Mouse (Mus musculus): ENCODE measurements around the gene Rab43. TPM values are rescaled to one million over a fixed set of nuclear protein-coding genes. Genes with fewer than 3 reads are reported as not detected.
A peak's percentile ranks its signal among the peaks of the same experiment; 100 is the strongest.

Gene Rab43
- polyA plus RNA-seq, 1 experiment = 14.8 TPM

DNA sequence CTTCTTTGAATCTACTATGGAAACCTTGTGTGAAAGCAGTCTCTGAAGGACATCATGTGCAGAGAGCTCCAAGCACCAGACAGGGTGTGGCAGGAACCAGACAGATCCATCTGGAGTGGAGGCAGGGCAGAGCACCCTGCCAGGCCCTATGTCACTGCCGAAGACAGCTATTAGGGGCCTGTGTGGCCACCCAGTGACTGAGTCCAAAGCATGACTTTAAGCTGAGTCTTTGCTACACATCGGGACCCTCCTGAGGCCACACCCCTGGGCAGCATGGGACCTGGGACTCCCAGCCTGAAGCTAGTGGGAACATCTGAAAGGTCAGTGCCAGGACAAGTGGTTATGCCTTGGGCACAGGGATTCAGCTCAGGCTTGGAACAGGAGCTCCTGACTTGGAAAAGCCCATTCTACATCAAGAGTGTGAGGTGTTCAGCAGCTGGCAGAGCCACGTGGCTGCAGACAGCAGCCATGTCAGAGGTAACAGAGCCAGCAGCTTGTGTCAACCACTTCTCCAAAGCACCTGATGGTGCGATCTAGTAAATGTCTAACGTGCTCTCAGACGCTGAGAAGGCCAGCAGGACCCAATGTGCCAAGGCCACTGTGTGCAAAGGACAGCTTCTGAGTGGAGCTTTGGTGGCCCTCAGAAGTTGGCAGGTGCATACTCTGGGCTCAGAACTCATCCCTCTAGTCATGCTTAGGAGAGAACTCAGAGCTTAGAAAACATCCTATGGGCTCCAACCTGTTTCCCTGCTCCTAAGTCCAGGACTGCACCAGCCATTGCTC lies 24.7 kb downstream of the Rab43 start:
- Histone ChIP-seq H3K36me3 (ENCODE audit: control insufficient read depth, insufficient read depth) (no peaks in the 10 kb centered on the region), H3K4me3 (no peak overlapping the region), H3ac (ENCODE audit: control insufficient read depth, insufficient read length) (no peak overlapping the region), H3K27me3 (ENCODE audit: control insufficient read depth, insufficient read depth, insufficient read length) (no peaks in the 10 kb centered on the region), H3K4me2 (ENCODE audit: low read depth) (no peak overlapping the region), H3K79me2 (ENCODE audit: control insufficient read depth, insufficient read depth) (no peaks in the 10 kb centered on the region)
- TF ChIP-seq MYOG (IDR thresholded peaks at IDR 0.05; ENCODE audit: control insufficient read depth in 1 of 3, insufficient read depth in 1 of 3, insufficient read length in 2 of 3, low read depth in 2 of 3) (no peak), POLR2AphosphoS2 (IDR thresholded peaks at IDR 0.05; ENCODE audit: insufficient read length, low read depth) (peak; percentile 9)

DNA sequence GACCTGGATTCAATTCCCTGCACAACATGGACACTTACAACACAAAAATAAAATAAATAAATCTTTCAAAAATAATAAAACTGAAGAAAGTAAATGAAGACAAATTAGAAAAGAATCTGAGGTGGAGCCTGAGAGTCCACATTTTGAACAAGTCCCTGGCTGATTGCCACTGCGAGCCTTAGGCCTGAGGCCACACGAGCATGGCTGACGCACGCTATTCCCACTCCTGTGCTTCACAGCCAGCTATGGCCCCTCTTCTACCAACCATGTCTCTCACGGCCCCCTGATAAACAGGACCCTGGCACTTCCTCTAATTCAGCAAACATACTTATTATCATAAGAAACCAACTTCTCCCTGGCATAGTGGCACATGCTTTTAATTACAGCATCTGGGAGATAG lies 25.3 kb downstream of the Rab43 start:
- no peak overlapping the region for H3ac ChIP-seq (ENCODE audit: control insufficient read depth, insufficient read length)
- H3K79me2 ChIP-seq (ENCODE audit: control insufficient read depth, insufficient read depth) = no peaks in the 10 kb centered on the region
- H3K4me3 ChIP-seq = no peak overlapping the region
- TF ChIP-seq MAX (IDR thresholded peaks at IDR 0.05; ENCODE audit: low read depth) (no peak), CEBPB (IDR thresholded peaks at IDR 0.05; ENCODE audit: insufficient read depth, poor library complexity, severe bottlenecking) (no peak), POLR2AphosphoS2 (IDR thresholded peaks at IDR 0.05; ENCODE audit: insufficient read length, low read depth) (no peak), E2F4 (IDR thresholded peaks at IDR 0.05; ENCODE audit: insufficient read depth) (no peak), SRF (IDR thresholded peaks at IDR 0.05; ENCODE audit: control insufficient read depth, insufficient read length, low read depth) (no peak), MYOD1 (IDR thresholded peaks at IDR 0.05; ENCODE audit: control insufficient read depth in 1 of 3, insufficient read length in 2 of 3, low read depth in 2 of 3) (no peak), REST (IDR thresholded peaks at IDR 0.05; ENCODE audit: insufficient read depth, insufficient read length) (no peak), POLR2A (IDR thresholded peaks at IDR 0.05; ENCODE audit: insufficient read length, low read depth) (no peak), USF1 (IDR thresholded peaks at IDR 0.05; ENCODE audit: low read depth) (no peak), TCF12 (IDR thresholded peaks at IDR 0.05; ENCODE audit: insufficient read depth, poor library complexity, severe bottlenecking) (no peak), MYOG (IDR thresholded peaks at IDR 0.05; ENCODE audit: control insufficient read depth in 1 of 3, insufficient read depth in 1 of 3, insufficient read length in 2 of 3, low read depth in 2 of 3) (no peak), TCF3 (IDR thresholded peaks at IDR 0.05; ENCODE audit: insufficient read length, low read depth) (no peak)
- H3K4me2 ChIP-seq (ENCODE audit: low read depth) = peak overlapping the region; percentile 6
- no peaks in the 10 kb centered on the region for H3K36me3 ChIP-seq (ENCODE audit: control insufficient read depth, insufficient read depth)
- H3K27me3 ChIP-seq (ENCODE audit: control insufficient read depth, insufficient read depth, insufficient read length) = no peaks in the 10 kb centered on the region

DNA sequence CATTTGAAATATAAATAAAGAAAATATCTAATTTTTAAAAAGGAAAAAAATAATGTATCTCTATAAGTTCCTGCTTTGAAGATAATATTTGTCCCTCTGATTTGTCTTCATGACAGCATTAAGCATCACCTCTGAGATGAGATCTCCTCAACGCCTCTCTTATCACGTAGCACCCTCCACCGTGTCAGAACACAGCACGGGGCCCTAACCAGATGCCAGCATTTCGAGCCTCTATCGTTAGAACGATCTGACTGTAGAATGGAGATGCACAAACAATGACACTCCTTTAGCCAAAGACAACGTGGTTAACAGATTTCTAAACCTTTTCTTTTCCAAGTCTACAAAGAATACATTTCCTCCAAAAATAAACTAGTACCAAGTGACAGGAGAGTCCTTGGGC lies 27.9 kb downstream of the Rab43 start:
- TF ChIP-seq SRF (IDR thresholded peaks at IDR 0.05; ENCODE audit: control insufficient read depth, insufficient read length, low read depth) (no peak), MAX (IDR thresholded peaks at IDR 0.05; ENCODE audit: low read depth) (no peak), POLR2AphosphoS2 (IDR thresholded peaks at IDR 0.05; ENCODE audit: insufficient read length, low read depth) (no peak), MYOD1 (IDR thresholded peaks at IDR 0.05; ENCODE audit: control insufficient read depth in 1 of 3, insufficient read length in 2 of 3, low read depth in 2 of 3) (no peak)
- H3ac ChIP-seq (ENCODE audit: control insufficient read depth, insufficient read length) = no peak overlapping the region
- H3K27me3 ChIP-seq (ENCODE audit: control insufficient read depth, insufficient read depth, insufficient read length) = no peaks in the 10 kb centered on the region
- H3K36me3 ChIP-seq (ENCODE audit: control insufficient read depth, insufficient read depth) = no peaks in the 10 kb centered on the region
- no peak overlapping the region for H3K4me2 ChIP-seq (ENCODE audit: low read depth)
- H3K4me3 ChIP-seq = no peak overlapping the region
- H3K79me2 ChIP-seq (ENCODE audit: control insufficient read depth, insufficient read depth) = no peaks in the 10 kb centered on the region

DNA sequence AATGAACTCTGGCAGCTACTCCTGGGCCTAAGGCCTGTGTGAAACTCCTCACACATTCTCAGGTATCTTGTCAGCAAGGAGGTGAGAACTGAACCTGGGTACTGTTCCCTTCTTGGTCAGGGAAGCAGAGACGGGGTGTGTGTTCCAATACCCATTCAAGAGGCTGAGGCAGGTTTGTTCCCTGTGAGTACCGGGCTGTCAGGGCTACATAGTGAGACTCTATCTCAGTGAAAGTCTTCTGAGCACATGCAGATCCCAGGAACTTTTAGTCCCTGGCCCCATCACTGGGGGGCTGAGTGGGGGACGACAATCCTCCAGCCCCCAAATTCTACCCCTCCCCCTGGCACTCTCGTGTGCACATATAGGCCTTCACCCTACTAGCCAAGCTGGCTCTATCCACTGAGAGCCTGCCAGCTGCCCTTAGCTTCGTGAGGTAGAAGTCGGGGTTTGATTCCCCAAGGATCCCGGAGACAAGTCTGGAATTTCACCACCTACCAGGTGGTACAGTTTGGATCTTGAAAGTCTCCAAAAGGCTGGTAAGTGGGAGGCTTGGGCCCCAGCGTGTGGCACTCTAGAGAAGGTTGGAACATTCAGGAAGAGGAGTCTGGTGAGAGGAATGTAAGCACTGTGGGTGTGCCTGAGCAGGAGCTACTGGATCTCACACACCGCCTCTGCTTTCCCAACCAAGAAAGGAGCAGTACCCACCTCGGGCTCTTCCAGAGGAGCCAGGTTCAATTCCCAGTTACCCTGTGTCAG lies 31.2 kb downstream of the Rab43 start:
- H3K4me3 ChIP-seq = no peak overlapping the region
- TF ChIP-seq POLR2A (IDR thresholded peaks at IDR 0.05; ENCODE audit: insufficient read length, low read depth) (no peak), MAX (IDR thresholded peaks at IDR 0.05; ENCODE audit: low read depth) (no peak), REST (IDR thresholded peaks at IDR 0.05; ENCODE audit: insufficient read depth, insufficient read length) (no peak)
- no peaks in the 10 kb centered on the region for H3K79me2 ChIP-seq (ENCODE audit: control insufficient read depth, insufficient read depth)
- H3K36me3 ChIP-seq (ENCODE audit: control insufficient read depth, insufficient read depth) = no peaks in the 10 kb centered on the region
- no peaks in the 10 kb centered on the region for H3K27me3 ChIP-seq (ENCODE audit: control insufficient read depth, insufficient read depth, insufficient read length)
- no peak overlapping the region for H3ac ChIP-seq (ENCODE audit: control insufficient read depth, insufficient read length)
- no peak overlapping the region for H3K4me2 ChIP-seq (ENCODE audit: low read depth)

DNA sequence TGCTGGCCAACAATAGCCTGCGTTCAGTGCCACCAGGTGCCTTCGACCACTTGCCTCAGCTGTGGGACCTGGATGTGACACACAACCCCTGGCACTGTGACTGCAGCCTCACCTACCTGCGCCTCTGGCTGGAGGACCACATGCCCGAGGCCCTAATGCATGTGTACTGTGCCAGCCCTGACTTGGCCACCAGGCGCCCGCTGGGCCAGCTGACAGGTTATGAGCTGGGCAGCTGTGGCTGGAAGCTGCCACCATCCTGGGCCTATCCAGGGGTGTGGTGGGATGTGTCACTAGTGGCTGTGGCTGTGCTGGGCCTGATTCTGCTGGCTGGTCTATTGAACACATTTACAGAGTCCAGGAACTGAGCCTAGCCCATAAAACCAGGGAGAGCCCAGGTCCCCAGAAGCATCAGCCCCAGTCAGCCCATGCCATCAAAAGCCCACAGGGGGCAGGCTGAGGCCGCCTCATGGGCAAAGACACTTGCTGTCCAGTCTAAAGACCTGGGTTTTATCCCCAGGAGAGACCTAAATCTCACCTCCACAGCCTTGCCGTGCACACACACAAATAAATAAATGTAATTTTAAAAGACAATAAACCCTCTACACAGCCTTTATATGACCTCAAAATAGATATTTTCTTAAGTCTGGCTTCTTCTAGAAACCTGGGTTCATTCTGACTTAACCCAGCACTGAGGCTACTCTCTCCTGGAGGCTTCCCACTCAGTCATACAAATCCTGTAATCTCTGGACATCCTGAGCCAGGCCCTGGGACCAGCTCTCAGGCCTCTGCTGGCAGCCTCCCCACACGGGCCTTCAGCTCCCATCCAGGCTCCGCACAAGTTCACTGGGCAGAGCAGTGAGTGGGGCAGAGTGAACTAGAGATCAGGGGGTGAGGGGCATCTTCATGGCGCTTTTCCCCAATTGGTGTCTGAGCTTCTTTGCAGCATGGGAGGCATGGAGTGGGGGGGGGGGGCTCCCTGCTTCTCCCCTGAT lies 32.5 kb downstream of the Rab43 start:
- TF ChIP-seq E2F4 (IDR thresholded peaks at IDR 0.05; ENCODE audit: insufficient read depth) (no peak), CEBPB (IDR thresholded peaks at IDR 0.05; ENCODE audit: insufficient read depth, poor library complexity, severe bottlenecking) (no peak)
- Histone ChIP-seq H3K4me3 (no peak overlapping the region), H3K4me2 (ENCODE audit: low read depth) (no peak overlapping the region), H3ac (ENCODE audit: control insufficient read depth, insufficient read length) (no peak overlapping the region), H3K27me3 (ENCODE audit: control insufficient read depth, insufficient read depth, insufficient read length) (no peaks in the 10 kb centered on the region), H3K79me2 (ENCODE audit: control insufficient read depth, insufficient read depth) (no peaks in the 10 kb centered on the region), H3K36me3 (ENCODE audit: control insufficient read depth, insufficient read depth) (no peaks in the 10 kb centered on the region)

Data from myocyte (in vitro differentiated cells).